Mouse (Mus musculus) 3T3-L1 (cell line): ENCODE measurements around the gene 5031439G07Rik.

Experiments
- DNase-seq: peaks from one replicate; pipeline ENCODE4 v3.0.0-alpha.2; 2015; ENCODE audit warnings: low read depth, low spot score

Gene 5031439G07Rik

GRCm38 (mm10) chr15:84995041-84995440, 6.7 kb upstream of the 5031439G07Rik start:
- DNase-seq: peak; percentile 39

- no peak for DNase-seq
Observed at GRCm38 (mm10) chr15:84994498-84994897, 6.1 kb upstream of the 5031439G07Rik start.

GRCm38 (mm10) chr15:84989771-84990170, 1.4 kb upstream of the 5031439G07Rik start:
- no peak for DNase-seq

GRCm38 (mm10) chr15:84989098-84989497, 747 bp upstream of the 5031439G07Rik start:
- no peak for DNase-seq

- peak; percentile 32 for DNase-seq
Observed at GRCm38 (mm10) chr15:84987020-84987815, 1.1 kb downstream of the 5031439G07Rik start.

GRCm38 (mm10) chr15:84986171-84987019, 2.0 kb downstream of the 5031439G07Rik start:
- no peak for DNase-seq

GRCm38 (mm10) chr15:84985516-84986160, 2.7 kb downstream of the 5031439G07Rik start:
- DNase-seq: no peak

GRCm38 (mm10) chr15:84983721-84984120, 4.6 kb downstream of the 5031439G07Rik start:
- no peak for DNase-seq

- DNase-seq: no peak
Observed at GRCm38 (mm10) chr15:84982888-84983287, 5.5 kb downstream of the 5031439G07Rik start.

- DNase-seq: peak; percentile 65
Observed at GRCm38 (mm10) chr15:84981609-84982313, 6.6 kb downstream of the 5031439G07Rik start.

GRCm38 (mm10) chr15:84975729-84976128, 12.6 kb downstream of the 5031439G07Rik start:
- peak; percentile 96 for DNase-seq

- peak; percentile 52 for DNase-seq
Observed at GRCm38 (mm10) chr15:84973544-84973871, 14.8 kb downstream of the 5031439G07Rik start.

GRCm38 (mm10) chr15:84972860-84973543, 15.3 kb downstream of the 5031439G07Rik start:
- no peak for DNase-seq

GRCm38 (mm10) chr15:84968534-84968933, 19.8 kb downstream of the 5031439G07Rik start:
- DNase-seq: no peak

GRCm38 (mm10) chr15:84965575-84966360, 22.6 kb downstream of the 5031439G07Rik start:
- DNase-seq: peak; percentile 67

GRCm38 (mm10) chr15:84964771-84965170, 23.6 kb downstream of the 5031439G07Rik start:
- DNase-seq: no peak

- no peak for DNase-seq
Observed at GRCm38 (mm10) chr15:84962518-84962917, 25.8 kb downstream of the 5031439G07Rik start.

- DNase-seq: no peak
Observed at GRCm38 (mm10) chr15:84960692-84961091, 27.7 kb downstream of the 5031439G07Rik start.

GRCm38 (mm10) chr15:84959891-84960290, 28.5 kb downstream of the 5031439G07Rik start:
- peak; percentile 55 for DNase-seq

- no peak for DNase-seq
Observed at GRCm38 (mm10) chr15:84958331-84958730, 30.0 kb downstream of the 5031439G07Rik start.
